Mouse (Mus musculus) heart, embryonic 10.5 days (tissue): ENCODE measurements around the gene Atp4a. TPM values are rescaled to one million over a fixed set of nuclear protein-coding genes. Genes with fewer than 3 reads are reported as not detected.

Source experiments
- polyA plus RNA-seq: library from polyadenylated mRNA; unstranded; fragments of >200 nt; fragmentation: Nextera tagmentation; extraction: Ambion mirVana; gene quantifications from 2 replicates; pipeline ENCODE4 v1.2.1, GENCODE M21; 2016

Atp4a gene
- polyA plus RNA-seq, 1 experiment from 2014 or later: 1.1 TPM

Other genes with a start within 250 kb of the Atp4a start
- gene Prodh2, start 218.6 kb upstream of the Atp4a start, polyA plus RNA-seq: 0.30 and 3.0 TPM in 2 replicates
- gene Arhgap33, start 177.1 kb upstream of the Atp4a start, polyA plus RNA-seq: 8.5 and 9.0 TPM in 2 replicates
- gene Hspb6, start 160.0 kb upstream of the Atp4a start, polyA plus RNA-seq: 4.2 and 8.3 TPM in 2 replicates
- 8.8 and 13.0 TPM in 2 replicates for gene Proser3, start 159.9 kb upstream of the Atp4a start, polyA plus RNA-seq
- gene Lin37, start 152.4 kb upstream of the Atp4a start, polyA plus RNA-seq: 31.5 and 35.6 TPM in 2 replicates
- gene U2af1l4, start 148.9 kb upstream of the Atp4a start, polyA plus RNA-seq: 87.8 and 90.4 TPM in 2 replicates
- 9.9 and 12.3 TPM in 2 replicates for gene Gm49396, start 148.9 kb upstream of the Atp4a start, polyA plus RNA-seq
- 112 and 124 TPM in 2 replicates for gene Psenen, start 148.6 kb upstream of the Atp4a start, polyA plus RNA-seq
- 2.6 and 4.1 TPM in 2 replicates for gene Igflr1, start 146.8 kb upstream of the Atp4a start, polyA plus RNA-seq
- 5.6 and 8.3 TPM in 2 replicates for gene Kmt2b, start 123.5 kb upstream of the Atp4a start, polyA plus RNA-seq
- 0.19 and 0.27 TPM in 2 replicates for gene Zbtb32, start 113.3 kb upstream of the Atp4a start, polyA plus RNA-seq
- gene Upk1a, start 99.4 kb upstream of the Atp4a start, polyA plus RNA-seq: 1.8 and 2.7 TPM in 2 replicates
- gene Cox6b1, start 86.1 kb upstream of the Atp4a start, polyA plus RNA-seq: 1,107 and 1,574 TPM in 2 replicates
- gene Etv2, start 76.4 kb upstream of the Atp4a start, polyA plus RNA-seq: 5.5 and 5.9 TPM in 2 replicates
- gene Rbm42, start 61.9 kb upstream of the Atp4a start, polyA plus RNA-seq: 111 and 130 TPM in 2 replicates
- gene Haus5, start 47.2 kb upstream of the Atp4a start, polyA plus RNA-seq: 51.3 and 59.8 TPM in 2 replicates
- gene Pmis2, start 40.6 kb upstream of the Atp4a start, polyA plus RNA-seq: not detected in 2 replicates
- 0.48 and 1.1 TPM in 2 replicates for gene 2200002J24Rik, start 13.3 kb upstream of the Atp4a start, polyA plus RNA-seq
- 183 and 189 TPM in 2 replicates for gene Tmem147, start 17.3 kb downstream of the Atp4a start, polyA plus RNA-seq
- 0.23 and 0.48 TPM in 2 replicates for gene Gapdhs, start 31.5 kb downstream of the Atp4a start, polyA plus RNA-seq
- 0.84 and 1.1 TPM in 2 replicates for gene Sbsn, start 39.3 kb downstream of the Atp4a start, polyA plus RNA-seq
- 0.39 and 0.81 TPM in 2 replicates for gene Dmkn, start 51.5 kb downstream of the Atp4a start, polyA plus RNA-seq
- gene Krtdap, start 75.7 kb downstream of the Atp4a start, polyA plus RNA-seq: not detected in 2 replicates
- gene Ffar2, start 111.6 kb downstream of the Atp4a start, polyA plus RNA-seq: 0.20 TPM in 1 of 2 replicates, not detected in the other
- 0.10 and 0.17 TPM in 2 replicates for gene Ffar3, start 144.0 kb downstream of the Atp4a start, polyA plus RNA-seq
- gene Ffar1, start 149.4 kb downstream of the Atp4a start, polyA plus RNA-seq: not detected in 2 replicates
- not detected in 2 replicates for gene Cd22, start 168.1 kb downstream of the Atp4a start, polyA plus RNA-seq
- 0.30 and 0.38 TPM in 2 replicates for gene Mag, start 202.7 kb downstream of the Atp4a start, polyA plus RNA-seq
- gene Hamp2, start 212.5 kb downstream of the Atp4a start, polyA plus RNA-seq: not detected in 2 replicates
- not detected in 2 replicates for gene Hamp, start 231.8 kb downstream of the Atp4a start, polyA plus RNA-seq
- 15.0 and 26.9 TPM in 2 replicates for gene Usf2, start 244.6 kb downstream of the Atp4a start, polyA plus RNA-seq